Mouse (Mus musculus): ENCODE results near the gene Cep128. TPM values are rescaled to one million over a fixed set of nuclear protein-coding genes. Genes with fewer than 3 reads are reported as not detected.
A peak's percentile ranks its signal among the peaks of the same experiment; 100 is the strongest.
"Not testable (repeated sequence)": the region's sequence is repeated elsewhere in the genome, so short reads cannot be mapped to it uniquely, and the experiment has no call there.

Gene Cep128
- polyA plus RNA-seq, 1 experiment from 2014 or later: 7.1 TPM

DNA sequence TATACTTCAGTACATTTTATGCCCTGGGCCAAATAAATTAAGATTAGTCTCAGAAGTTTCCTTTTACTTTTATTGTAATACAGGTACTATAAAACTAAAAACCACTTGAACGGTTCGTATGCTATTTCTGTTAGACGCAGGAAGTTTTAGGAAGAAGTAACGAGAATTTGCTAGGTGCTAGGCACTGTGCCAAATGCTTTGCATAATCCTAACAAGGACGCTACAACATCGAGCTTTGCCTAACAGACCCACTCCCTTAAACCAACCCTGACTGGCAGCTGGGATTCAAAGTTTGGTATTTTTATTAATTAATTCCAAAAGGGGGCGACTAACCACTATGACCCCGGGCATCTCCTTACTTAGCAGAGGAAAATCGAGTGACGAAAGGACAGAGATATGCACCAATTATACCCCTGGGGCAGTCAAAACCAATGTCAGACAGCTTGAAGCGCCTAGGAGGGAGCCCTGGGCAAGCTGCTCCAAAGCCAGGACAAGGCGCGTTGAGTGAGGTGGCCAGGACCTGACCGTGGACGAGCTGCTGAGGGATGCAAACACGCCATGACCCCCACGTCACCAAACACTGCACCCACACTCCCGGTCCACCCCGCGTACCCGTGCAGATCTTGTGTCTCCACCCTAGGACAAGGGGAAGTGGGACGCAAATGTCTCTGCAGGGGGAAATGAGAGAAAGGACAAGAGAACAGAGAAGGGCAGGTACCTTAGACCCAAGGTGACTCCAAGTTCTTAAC, 519 bp downstream of the Cep128 start:
- Histone ChIP-seq H3K27ac (peak overlapping the region; percentile 74), H3K9me3 (no peaks in the 10 kb centered on the region), H3K4me3 (peak overlapping the region; percentile 78), H3K4me1 (0 out of 2 replicates have a peak, but pooled peaks cover 3% of the 10 kb centered on the region), H3K36me3 (no peaks in the 10 kb centered on the region), H3K27me3 (ENCODE audit: insufficient read depth, poor library complexity, severe bottlenecking) (no peaks in the 10 kb centered on the region)
- 6% methylated on average over 22 of the region's 22 CpGs for WGBS
- DNase-seq (ENCODE audit: low spot score): peak; percentile 79

DNA sequence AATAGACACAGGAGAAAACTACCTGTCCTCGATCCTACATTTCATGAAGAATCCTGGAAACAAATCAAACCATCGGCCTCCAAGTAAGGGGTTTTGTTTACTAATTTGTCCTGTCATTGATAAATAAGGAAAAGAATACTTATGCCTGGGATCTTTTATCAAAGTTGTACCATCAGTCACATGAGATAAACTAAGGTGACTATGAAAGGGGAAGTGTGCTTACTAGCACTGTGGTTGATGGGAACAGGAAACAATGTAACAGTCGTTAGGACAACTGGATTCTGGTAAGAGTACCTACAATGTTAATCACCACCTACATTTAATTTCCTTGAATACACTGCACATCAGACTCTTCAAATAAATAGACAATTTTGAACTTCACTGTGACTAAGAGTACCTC, 15.0 kb downstream of the Cep128 start:
- Histone ChIP-seq H3K27ac (no peak overlapping the region), H3K4me1 (no peaks in the 10 kb centered on the region), H3K27me3 (ENCODE audit: insufficient read depth, poor library complexity, severe bottlenecking) (no peaks in the 10 kb centered on the region), H3K36me3 (peaks cover 6% of the 10 kb centered on the region; the same call in 1 of the 2 replicates), H3K9me3 (0 out of 2 replicates have a peak, but pooled peaks cover 3% of the 10 kb centered on the region), H3K4me3 (no peak overlapping the region)
- no peak for DNase-seq (ENCODE audit: low spot score)
- 87% methylated on average over 3 of the region's 3 CpGs for WGBS

DNA sequence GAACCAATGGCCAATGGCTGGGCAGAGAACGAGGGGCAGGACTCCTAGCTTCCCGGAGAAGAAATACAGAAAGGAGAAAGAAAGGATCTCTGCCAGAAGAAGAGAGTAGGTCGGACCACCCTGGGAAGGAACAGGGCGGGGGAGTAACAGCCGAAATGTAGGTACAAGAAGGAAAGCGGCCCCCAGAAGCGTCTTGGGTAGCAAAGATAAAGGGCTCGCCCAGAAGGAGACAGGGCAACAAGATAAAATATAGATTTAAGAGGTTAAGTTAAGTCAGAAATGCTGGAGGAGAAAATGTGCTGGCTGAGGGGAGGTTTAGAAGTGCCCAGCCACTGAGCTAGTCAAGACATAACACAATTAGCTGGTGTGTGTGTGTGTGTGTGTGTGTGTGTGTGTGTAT, 30.4 kb downstream of the Cep128 start:
- H3K27ac ChIP-seq: no peak overlapping the region
- no peaks in the 10 kb centered on the region for H3K4me1 ChIP-seq
- WGBS: 87% methylated on average over 8 of the region's 8 CpGs
- no peak overlapping the region for H3K4me3 ChIP-seq
- no peak for DNase-seq (ENCODE audit: low spot score)
- no peaks in the 10 kb centered on the region for H3K27me3 ChIP-seq (ENCODE audit: insufficient read depth, poor library complexity, severe bottlenecking)
- no peaks in the 10 kb centered on the region for H3K9me3 ChIP-seq
- H3K36me3 ChIP-seq: no peaks in the 10 kb centered on the region

DNA sequence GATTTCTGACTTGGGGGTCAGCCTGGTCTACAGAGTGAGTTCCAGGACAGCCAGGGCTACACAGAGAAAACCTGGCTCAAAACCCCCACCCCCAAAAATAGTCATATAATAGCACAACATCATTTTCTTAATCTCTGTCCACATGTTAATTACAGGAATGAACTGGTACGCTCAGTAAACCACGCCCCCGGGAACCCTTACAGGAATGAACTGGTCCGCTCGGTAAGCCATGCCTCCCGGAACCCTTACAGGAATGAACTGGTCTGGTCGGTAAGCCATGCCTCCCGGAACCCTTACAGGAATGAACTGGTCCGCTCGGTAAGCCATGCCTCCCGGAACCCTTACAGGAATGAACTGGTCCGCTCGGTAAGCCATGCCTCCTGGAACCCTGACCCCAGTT, 45.6 kb downstream of the Cep128 start:
- 95% methylated on average over 13 of the region's 13 CpGs for whole genome bisulfite sequencing
- not testable (repeated sequence) for H3K27me3 ChIP-seq (ENCODE audit: insufficient read depth, poor library complexity, severe bottlenecking); H3K9me3 ChIP-seq; H3K4me1 ChIP-seq; DNase-seq (ENCODE audit: low spot score); H3K27ac ChIP-seq; H3K36me3 ChIP-seq; H3K4me3 ChIP-seq

DNA sequence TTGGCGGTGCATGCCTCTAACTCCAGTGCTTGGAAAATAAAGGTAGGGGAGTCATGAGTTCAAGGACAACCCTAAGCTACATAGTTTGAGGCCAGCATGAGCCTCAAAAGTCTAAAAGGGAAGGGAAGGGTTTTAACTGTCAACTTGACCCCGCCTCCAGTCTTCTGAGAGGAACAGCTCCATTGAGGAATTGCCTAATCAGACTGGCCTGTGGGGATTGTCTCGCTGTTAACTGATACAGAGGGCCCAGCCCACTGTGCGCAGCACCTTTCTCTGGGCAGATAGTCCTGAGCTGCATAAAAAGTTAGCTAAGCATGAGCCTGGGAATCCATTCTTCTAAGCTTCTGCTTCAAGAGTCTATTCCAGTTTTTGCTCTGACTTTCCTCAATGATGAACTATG, 56.7 kb downstream of the Cep128 start:
- H3K27me3 ChIP-seq (ENCODE audit: insufficient read depth, poor library complexity, severe bottlenecking): no peaks in the 10 kb centered on the region
- no peak overlapping the region for H3K4me3 ChIP-seq
- H3K9me3 ChIP-seq: no peaks in the 10 kb centered on the region
- 65% methylated on average over 4 of the region's 4 CpGs for WGBS
- DNase-seq (ENCODE audit: low spot score): no peak
- H3K4me1 ChIP-seq: no peaks in the 10 kb centered on the region
- no peak overlapping the region for H3K27ac ChIP-seq
- H3K36me3 ChIP-seq: no peaks in the 10 kb centered on the region

GRCm38 (mm10) chr12:91326104-91326503, 58.1 kb downstream of the Cep128 start:
- Histone ChIP-seq H3K9me3 (no peaks in the 10 kb centered on the region), H3K4me3 (no peak overlapping the region), H3K27me3 (ENCODE audit: insufficient read depth, poor library complexity, severe bottlenecking) (no peaks in the 10 kb centered on the region), H3K36me3 (no peaks in the 10 kb centered on the region), H3K27ac (no peak overlapping the region), H3K4me1 (no peaks in the 10 kb centered on the region)
- 64% methylated on average over 6 of the region's 6 CpGs for WGBS
- DNase-seq (ENCODE audit: low spot score): no peak

DNA sequence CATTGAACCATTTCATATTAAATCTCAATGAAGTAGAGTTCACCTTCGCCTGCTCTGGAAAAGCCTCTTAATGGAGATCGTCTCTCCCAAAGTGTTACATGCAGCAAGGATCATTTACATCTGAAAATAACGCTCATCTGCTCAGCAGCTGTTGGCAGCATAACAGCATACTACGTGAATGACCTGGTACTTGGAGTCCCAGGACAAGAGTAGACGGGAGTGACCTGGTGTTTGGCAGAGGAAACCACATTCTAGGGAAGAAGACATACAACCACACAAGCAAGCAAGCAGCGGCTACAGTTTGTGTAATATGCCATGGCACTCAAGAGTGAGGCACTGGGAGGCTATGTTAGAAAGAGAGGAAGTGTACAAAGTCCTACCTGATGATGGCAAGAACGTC, 69.2 kb downstream of the Cep128 start:
- no peak overlapping the region for H3K27ac ChIP-seq
- 89% methylated on average over 7 of the region's 7 CpGs for WGBS

GRCm38 (mm10) chr12:91313974-91314587, 70.1 kb downstream of the Cep128 start:
- Histone ChIP-seq H3K4me1 (no peaks in the 10 kb centered on the region), H3K9me3 (no peaks in the 10 kb centered on the region), H3K36me3 (no peaks in the 10 kb centered on the region), H3K4me3 (no peak overlapping the region), H3K27me3 (ENCODE audit: insufficient read depth, poor library complexity, severe bottlenecking) (no peaks in the 10 kb centered on the region), H3K27ac (no peak overlapping the region)
- 59% methylated on average over 10 of the region's 10 CpGs for WGBS
- DNase-seq (ENCODE audit: low spot score): no peak

More for the DNA sequence above, 69.2 kb downstream of the Cep128 start:
- no peaks in the 10 kb centered on the region for H3K27me3 ChIP-seq (ENCODE audit: insufficient read depth, poor library complexity, severe bottlenecking)
- no peaks in the 10 kb centered on the region for H3K9me3 ChIP-seq
- H3K4me1 ChIP-seq: no peaks in the 10 kb centered on the region
- H3K36me3 ChIP-seq: no peaks in the 10 kb centered on the region
- H3K4me3 ChIP-seq: no peak overlapping the region
- DNase-seq (ENCODE audit: low spot score): no peak

DNA sequence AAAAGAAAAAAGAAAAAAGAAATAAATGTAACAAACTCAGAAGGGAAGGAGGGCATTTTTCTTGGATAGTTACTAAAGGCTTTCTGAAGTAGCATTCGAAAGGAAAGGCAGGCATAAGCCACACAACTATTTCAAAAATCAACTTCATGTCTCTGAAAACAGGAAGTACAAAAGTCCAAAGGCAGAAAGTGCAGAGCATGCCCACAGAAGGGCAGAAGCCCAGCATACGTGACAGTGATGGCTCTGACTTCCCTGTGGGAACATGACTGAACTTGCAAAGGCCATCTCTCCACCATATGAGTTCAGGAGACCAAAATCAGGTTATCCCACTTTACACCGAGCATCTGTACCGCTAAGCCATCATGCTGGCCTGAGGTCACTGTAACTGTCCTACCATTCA, 71.6 kb downstream of the Cep128 start:
- WGBS: 92% methylated on average over 4 of the region's 4 CpGs
- no peak overlapping the region for H3K27ac ChIP-seq
- H3K27me3 ChIP-seq (ENCODE audit: insufficient read depth, poor library complexity, severe bottlenecking): no peaks in the 10 kb centered on the region
- no peaks in the 10 kb centered on the region for H3K36me3 ChIP-seq
- H3K4me3 ChIP-seq: no peak overlapping the region
- no peak for DNase-seq (ENCODE audit: low spot score)
- no peaks in the 10 kb centered on the region for H3K9me3 ChIP-seq
- H3K4me1 ChIP-seq: no peaks in the 10 kb centered on the region

- H3K36me3 ChIP-seq: no peaks in the 10 kb centered on the region
- no peak overlapping the region for H3K27ac ChIP-seq
- no peak for DNase-seq (ENCODE audit: low spot score)
- H3K4me1 ChIP-seq: no peaks in the 10 kb centered on the region
- no peak overlapping the region for H3K4me3 ChIP-seq
- 86% methylated on average over 3 of the region's 3 CpGs for WGBS
- no peaks in the 10 kb centered on the region for H3K27me3 ChIP-seq (ENCODE audit: insufficient read depth, poor library complexity, severe bottlenecking)
- H3K9me3 ChIP-seq: no peaks in the 10 kb centered on the region
These were observed 76.5 kb downstream of the Cep128 start for GRCm38 (mm10) chr12:91307733-91308132.

DNA sequence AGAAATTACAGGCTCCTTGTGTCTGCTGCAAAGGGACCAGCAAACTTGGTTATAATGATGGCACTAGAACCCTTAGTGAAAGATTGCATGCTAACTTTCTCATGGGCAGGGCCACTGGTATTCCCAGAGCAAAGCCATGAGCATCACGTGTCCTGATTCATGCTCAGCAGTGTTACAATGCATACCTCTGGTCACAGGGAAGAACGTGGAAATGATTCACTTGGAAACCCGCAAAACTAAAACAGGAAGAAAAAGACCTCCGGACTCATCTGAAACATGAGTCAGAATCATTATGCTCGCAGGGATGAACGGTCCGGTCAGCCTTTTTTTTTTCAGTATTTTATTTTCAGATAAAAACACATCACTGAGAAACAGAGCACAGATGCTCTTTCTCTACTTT, 78.4 kb downstream of the Cep128 start:
- Histone ChIP-seq H3K4me1 (no peaks in the 10 kb centered on the region), H3K27me3 (ENCODE audit: insufficient read depth, poor library complexity, severe bottlenecking) (no peaks in the 10 kb centered on the region), H3K4me3 (no peak overlapping the region), H3K36me3 (no peaks in the 10 kb centered on the region), H3K9me3 (no peaks in the 10 kb centered on the region), H3K27ac (no peak overlapping the region)
- WGBS: 91% methylated on average over 7 of the region's 7 CpGs
- DNase-seq (ENCODE audit: low spot score): no peak

GRCm38 (mm10) chr12:91305038-91305437, 79.2 kb downstream of the Cep128 start:
- Histone ChIP-seq H3K9me3 (no peaks in the 10 kb centered on the region), H3K27ac (no peak overlapping the region), H3K27me3 (ENCODE audit: insufficient read depth, poor library complexity, severe bottlenecking) (no peaks in the 10 kb centered on the region), H3K4me1 (no peaks in the 10 kb centered on the region), H3K36me3 (no peaks in the 10 kb centered on the region), H3K4me3 (no peak overlapping the region)
- 73% methylated on average over 5 of the region's 5 CpGs for WGBS
- no peak for DNase-seq (ENCODE audit: low spot score)

DNA sequence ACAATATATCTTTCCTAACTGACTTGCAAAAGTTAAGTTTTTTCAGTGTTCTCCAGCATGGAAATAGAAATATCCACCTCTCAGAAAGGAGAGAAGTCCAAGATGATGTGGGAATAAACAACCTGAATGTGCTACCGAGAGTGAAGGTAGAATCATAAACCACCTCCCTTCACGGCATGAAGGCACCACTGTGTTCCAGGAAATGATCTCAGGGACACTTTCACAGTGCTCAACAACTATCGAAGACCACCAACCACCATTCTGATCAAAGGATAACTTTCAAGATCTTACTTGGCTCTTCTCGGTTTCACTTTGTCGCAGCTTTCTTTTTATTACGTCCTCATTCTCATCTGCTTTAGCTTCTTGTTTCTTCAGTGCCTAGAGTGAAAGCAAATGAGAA, 85.5 kb downstream of the Cep128 start:
- Histone ChIP-seq H3K4me1 (no peaks in the 10 kb centered on the region), H3K36me3 (peaks cover 11% of the 10 kb centered on the region), H3K27me3 (ENCODE audit: insufficient read depth, poor library complexity, severe bottlenecking) (no peaks in the 10 kb centered on the region), H3K4me3 (no peak overlapping the region), H3K27ac (no peak overlapping the region), H3K9me3 (no peaks in the 10 kb centered on the region)
- no peak for DNase-seq (ENCODE audit: low spot score)
- 95% methylated on average over 6 of the region's 6 CpGs for WGBS
